Mouse (Mus musculus) spleen, adult 2 months (tissue): ENCODE measurements around the gene Ppara.

Source experiments
- CTCF ChIP-seq: fragments of 200-500 bp; IDR thresholded peaks from 2 replicates; pipeline ENCODE4 v1.5.1; 2011; ENCODE audit warnings: mild to moderate bottlenecking, inconsistent platforms; ENCODE audit not compliant: insufficient read depth, insufficient read length, insufficient replicate concordance; ENCODE audit errors: extremely low read depth
- POLR2A ChIP-seq: fragments of 200-500 bp; IDR thresholded peaks from 2 replicates; pipeline ENCODE4 v1.6.1; 2011; ENCODE audit warnings: low read depth, low read length, inconsistent platforms

- TF ChIP-seq CTCF = no peak
- no peak for TF ChIP-seq POLR2A
Measured at GRCm38 (mm10) chr15:85746178-85746577, 11.4 kb downstream of the Ppara start.
